Mouse (Mus musculus) frontal cortex, adult 2 months (tissue): ENCODE measurements around the gene Upk1b. TPM values are rescaled to one million over a fixed set of nuclear protein-coding genes. Genes with fewer than 3 reads are reported as not detected.

ENCODE experiments used
- DNase-seq, 2 experiments: peaks; one replicate each; pipeline ENCODE4 v3.0.0; 2022; ENCODE audit warnings: low spot score in 1 of 2; ENCODE audit errors: extremely low spot score in 1 of 2
- polyA plus RNA-seq: library from polyadenylated mRNA; depleted of rRNA; stranded (reverse); fragments of >200 nt; gene quantifications from 2 replicates; pipeline ENCODE4 v1.2.3, GENCODE M21; 2012; rRNA removed

The Upk1b gene
- polyA plus RNA-seq, 1 experiment, result 2.9 TPM

- no peak for DNase-seq
Observed at GRCm38 (mm10) chr16:38728576-38729132, 71.5 kb downstream of the Upk1b start.

DNA sequence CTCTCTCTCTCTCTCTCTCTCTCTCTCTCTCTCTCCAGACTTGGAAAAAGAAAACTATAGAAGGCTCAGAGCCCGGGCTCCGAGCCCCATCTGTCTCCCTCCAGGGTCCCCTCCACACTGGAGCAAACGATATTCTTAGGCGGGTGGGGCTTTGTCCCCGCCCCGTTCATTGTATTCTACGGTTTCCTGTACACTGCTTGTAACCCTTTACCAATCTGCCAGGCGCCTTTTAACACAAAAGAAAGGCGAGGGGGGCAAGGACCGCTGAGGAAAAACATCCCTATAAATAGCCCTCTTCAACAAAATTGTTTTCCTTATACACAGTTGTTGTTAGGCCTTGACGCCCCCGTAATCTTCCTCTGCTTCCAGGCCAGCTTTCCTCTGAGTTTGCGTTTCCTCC, 75.2 kb downstream of the Upk1b start:
- no peak for DNase-seq

GRCm38 (mm10) chr16:38724256-38724655, 75.9 kb downstream of the Upk1b start:
- no peak for DNase-seq

Other genes with a start within 250 kb of the Upk1b start
- gene Tmem39a, start 241.6 kb downstream of the Upk1b start, polyA plus RNA-seq, result 39.2 and 45.8 TPM in 2 replicates
- 12.1 and 12.3 TPM in 2 replicates for gene Arhgap31, start 87.1 kb downstream of the Upk1b start, polyA plus RNA-seq
- gene B4galt4, start 58.1 kb downstream of the Upk1b start, polyA plus RNA-seq, result 21.4 and 22.1 TPM in 2 replicates
- gene 4930435E12Rik, start 28.4 kb upstream of the Upk1b start, polyA plus RNA-seq, result not detected in 2 replicates
- gene Igsf11, start 92.3 kb upstream of the Upk1b start, polyA plus RNA-seq, result 35.6 and 37.4 TPM in 2 replicates